Mouse (Mus musculus) MEL (cell line): ENCODE results near the gene Abhd15.

Experiments used
- CHD2 ChIP-seq: IDR thresholded peaks from 2 replicates; pipeline ENCODE4 v1.6.1; 2011; ENCODE audit warnings: low read length, improper control_type of control experiment
- CTCF ChIP-seq, 3 experiments: IDR thresholded peaks in 2 of 3; conservative IDR thresholded peaks in 1 of 3; 2 replicates each; pipeline ENCODE4 v1.5.1; 2011 to 2012; ENCODE audit warnings: low read length in 3 of 3, low read depth in 2 of 3, mild to moderate bottlenecking in 2 of 3, improper control_type of control experiment in 1 of 3, inconsistent platforms in 1 of 3, mixed read lengths in 1 of 3, moderate library complexity in 1 of 3; ENCODE audit not compliant: control insufficient read depth in 1 of 3, insufficient read depth in 1 of 3, poor library complexity in 1 of 3, severe bottlenecking in 1 of 3
- KAT2A ChIP-seq: conservative IDR thresholded peaks from 2 replicates; pipeline ENCODE4 v1.6.1; 2012; ENCODE audit warnings: low read depth, low read length, improper control_type of control experiment, inconsistent platforms

- TF ChIP-seq CHD2, result no peak
- no peak for TF ChIP-seq CTCF (IDR thresholded peaks at IDR 0.05 in 2 of 3, conservative IDR thresholded peaks at IDR 0.05 in 1 of 3; ENCODE audit: control insufficient read depth in 1 of 3, insufficient read depth in 1 of 3, low read depth in 2 of 3, low read length in 3 of 3, poor library complexity in 1 of 3, severe bottlenecking in 1 of 3)
- no peak for TF ChIP-seq KAT2A
Observed at GRCm38 (mm10) chr11:77506273-77506672, 8.6 kb upstream of the Abhd15 start.
